Mouse (Mus musculus): Measurements from ENCODE around the gene Olfr304. TPM values are rescaled to one million over a fixed set of nuclear protein-coding genes. Genes with fewer than 3 reads are reported as not detected.

Gene Olfr304
- polyA plus RNA-seq, 2 experiments = not detected

GRCm38 (mm10) chr7:86344253-86344652 is 42.2 kb downstream of the Olfr304 start:
- Histone ChIP-seq H3K36me3 (ENCODE audit: control insufficient read depth, insufficient read depth, low read length) (no peaks in the 10 kb centered on the region), H3K4me3 (replicated peaks; ENCODE audit: low read length) (no peak overlapping the region), H3K4me1 (ENCODE audit: control insufficient read depth, insufficient read depth, low read length) (no peaks in the 10 kb centered on the region), H3K4me2 (replicated peaks; ENCODE audit: low read depth, low read length, severe bottlenecking) (no peak overlapping the region), H3K27ac (replicated peaks; ENCODE audit: low read depth, low read length) (no peak overlapping the region), H3K9me3 (ENCODE audit: control insufficient read depth, low read length) (no peaks in the 10 kb centered on the region), H3K27me3 (ENCODE audit: control insufficient read depth, insufficient read depth, low read length) (no peaks in the 10 kb centered on the region), H3K9ac (ENCODE audit: low read depth, low read length, severe bottlenecking) (no peak overlapping the region)
- TF ChIP-seq POLR2A (IDR thresholded peaks at IDR 0.05; ENCODE audit: borderline replicate concordance, extremely low read depth, insufficient read depth, insufficient read length) = no peak
- DNase-seq (ENCODE audit: low spot score) (no peak), ATAC-seq (ENCODE audit: low FRiP score, low read depth) (no peak)
- 70% methylated on average over 3 of the region's 3 CpGs for WGBS

GRCm38 (mm10) chr7:86342881-86343565 is 43.4 kb downstream of the Olfr304 start:
- DNase-seq (ENCODE audit: low spot score) (no peak), ATAC-seq (ENCODE audit: low FRiP score, low read depth) (no peak)
- Histone ChIP-seq H3K4me2 (replicated peaks; ENCODE audit: low read depth, low read length, severe bottlenecking) (no peak overlapping the region), H3K9me3 (ENCODE audit: control insufficient read depth, low read length) (no peaks in the 10 kb centered on the region), H3K9ac (ENCODE audit: low read depth, low read length, severe bottlenecking) (no peak overlapping the region), H3K27me3 (ENCODE audit: control insufficient read depth, insufficient read depth, low read length) (no peaks in the 10 kb centered on the region), H3K4me3 (replicated peaks; ENCODE audit: low read length) (no peak overlapping the region), H3K4me1 (ENCODE audit: control insufficient read depth, insufficient read depth, low read length) (no peaks in the 10 kb centered on the region), H3K27ac (replicated peaks; ENCODE audit: low read depth, low read length) (no peak overlapping the region), H3K36me3 (ENCODE audit: control insufficient read depth, insufficient read depth, low read length) (no peaks in the 10 kb centered on the region)
- WGBS = 72% methylated on average over 14 of the region's 14 CpGs
- TF ChIP-seq POLR2A (IDR thresholded peaks at IDR 0.05; ENCODE audit: borderline replicate concordance, extremely low read depth, insufficient read depth, insufficient read length) = no peak

- H3K4me2 ChIP-seq (replicated peaks; ENCODE audit: low read depth, low read length, severe bottlenecking) = no peak within 1 kb of the TSS
- no peaks in the 10 kb centered on the region for H3K27me3 ChIP-seq (ENCODE audit: control insufficient read depth, insufficient read depth, low read length)
- H3K4me3 ChIP-seq (replicated peaks; ENCODE audit: low read length) = no peak within 1 kb of the TSS
- no peak for ATAC-seq (ENCODE audit: low FRiP score, low read depth)
- TF ChIP-seq POLR2A (IDR thresholded peaks at IDR 0.05; ENCODE audit: borderline replicate concordance, extremely low read depth, insufficient read depth, insufficient read length) = no peak
- WGBS = 68% methylated on average over 1 of the region's 1 CpGs
- no peaks in the 10 kb centered on the region for H3K9me3 ChIP-seq (ENCODE audit: control insufficient read depth, low read length)
- DNase-seq (ENCODE audit: low spot score) = no peak
- H3K36me3 ChIP-seq (ENCODE audit: control insufficient read depth, insufficient read depth, low read length) = no peaks in the 10 kb centered on the region
- H3K4me1 ChIP-seq (ENCODE audit: control insufficient read depth, insufficient read depth, low read length) = no peaks in the 10 kb centered on the region
- H3K27ac ChIP-seq (replicated peaks; ENCODE audit: low read depth, low read length) = no peak within 1 kb of the TSS
- H3K9ac ChIP-seq (ENCODE audit: low read depth, low read length, severe bottlenecking) = no peak within 1 kb of the TSS
These were observed 49.0 kb downstream of the Olfr304 start, which contains the start of gene Olfr307 for GRCm38 (mm10) chr7:86337486-86337885. Gene Olfr307 (minus strand): TSS chr7:86337586.

Other genes with a start within 250 kb of the Olfr304 start
- gene Vmn2r75, start 214.9 kb downstream of the Olfr304 start, polyA plus RNA-seq (2012; rRNA removed) = not detected in 2 replicates
- not detected in 2 replicates for gene Vmn2r75, start 214.9 kb downstream of the Olfr304 start, polyA plus RNA-seq (2014; fragmentation: Nextera tagmentation; extraction: Ambion mirVana)
- not detected in 2 replicates for gene Vmn2r76, start 140.3 kb downstream of the Olfr304 start, polyA plus RNA-seq (2012; rRNA removed)
- gene Vmn2r76, start 140.3 kb downstream of the Olfr304 start, polyA plus RNA-seq (2014; fragmentation: Nextera tagmentation; extraction: Ambion mirVana) = not detected in 2 replicates
- gene Olfr310, start 109.5 kb downstream of the Olfr304 start, polyA plus RNA-seq (2012; rRNA removed) = not detected in 2 replicates
- gene Olfr310, start 109.5 kb downstream of the Olfr304 start, polyA plus RNA-seq (2014; fragmentation: Nextera tagmentation; extraction: Ambion mirVana) = not detected in 2 replicates
- gene Olfr309, start 73.0 kb downstream of the Olfr304 start, polyA plus RNA-seq (2012; rRNA removed) = not detected in 2 replicates
- not detected in 2 replicates for gene Olfr309, start 73.0 kb downstream of the Olfr304 start, polyA plus RNA-seq (2014; fragmentation: Nextera tagmentation; extraction: Ambion mirVana)
- not detected in 2 replicates for gene Olfr308, start 61.0 kb downstream of the Olfr304 start, polyA plus RNA-seq (2012; rRNA removed)
- not detected in 2 replicates for gene Olfr308, start 61.0 kb downstream of the Olfr304 start, polyA plus RNA-seq (2014; fragmentation: Nextera tagmentation; extraction: Ambion mirVana)
- gene Olfr307, start 49.1 kb downstream of the Olfr304 start, polyA plus RNA-seq (2012; rRNA removed) = not detected in 2 replicates
- gene Olfr307, start 49.1 kb downstream of the Olfr304 start, polyA plus RNA-seq (2014; fragmentation: Nextera tagmentation; extraction: Ambion mirVana) = not detected in 2 replicates
- gene Olfr305, start 19.7 kb downstream of the Olfr304 start, polyA plus RNA-seq (2012; rRNA removed) = not detected in 2 replicates
- not detected in 2 replicates for gene Olfr305, start 19.7 kb downstream of the Olfr304 start, polyA plus RNA-seq (2014; fragmentation: Nextera tagmentation; extraction: Ambion mirVana)
- not detected in 2 replicates for gene Olfr303, start 11.1 kb upstream of the Olfr304 start, polyA plus RNA-seq (2012; rRNA removed)
- not detected in 2 replicates for gene Olfr303, start 11.1 kb upstream of the Olfr304 start, polyA plus RNA-seq (2014; fragmentation: Nextera tagmentation; extraction: Ambion mirVana)
- not detected in 2 replicates for gene Olfr301, start 17.2 kb upstream of the Olfr304 start, polyA plus RNA-seq (2012; rRNA removed)
- gene Olfr301, start 17.2 kb upstream of the Olfr304 start, polyA plus RNA-seq (2014; fragmentation: Nextera tagmentation; extraction: Ambion mirVana) = not detected in 2 replicates
- not detected in 2 replicates for gene Olfr299, start 73.3 kb upstream of the Olfr304 start, polyA plus RNA-seq (2012; rRNA removed)
- gene Olfr299, start 73.3 kb upstream of the Olfr304 start, polyA plus RNA-seq (2014; fragmentation: Nextera tagmentation; extraction: Ambion mirVana) = not detected in 2 replicates
- gene Olfr298, start 105.8 kb upstream of the Olfr304 start, polyA plus RNA-seq (2012; rRNA removed) = not detected in 2 replicates
- gene Olfr298, start 105.8 kb upstream of the Olfr304 start, polyA plus RNA-seq (2014; fragmentation: Nextera tagmentation; extraction: Ambion mirVana) = not detected in 2 replicates
- gene Olfr297, start 133.3 kb upstream of the Olfr304 start, polyA plus RNA-seq (2012; rRNA removed) = not detected in 2 replicates
- gene Olfr297, start 133.3 kb upstream of the Olfr304 start, polyA plus RNA-seq (2014; fragmentation: Nextera tagmentation; extraction: Ambion mirVana) = not detected in 2 replicates
- not detected in 2 replicates for gene Olfr295, start 197.2 kb upstream of the Olfr304 start, polyA plus RNA-seq (2012; rRNA removed)
- not detected in 2 replicates for gene Olfr295, start 197.2 kb upstream of the Olfr304 start, polyA plus RNA-seq (2014; fragmentation: Nextera tagmentation; extraction: Ambion mirVana)
- gene Olfr294, start 230.0 kb upstream of the Olfr304 start, polyA plus RNA-seq (2012; rRNA removed) = not detected in 2 replicates
- gene Olfr294, start 230.0 kb upstream of the Olfr304 start, polyA plus RNA-seq (2014; fragmentation: Nextera tagmentation; extraction: Ambion mirVana) = not detected in 2 replicates

All from limb, embryonic 14.5 days (tissue).